Mouse (Mus musculus) cortical plate, adult 2 months (tissue): ENCODE data around the gene Dirc2.

Source experiments
- CTCF ChIP-seq: fragments of 200-500 bp; IDR thresholded peaks from 2 replicates; pipeline ENCODE4 v1.5.1; 2011; ENCODE audit warnings: mild to moderate bottlenecking, control low read depth, low read length; ENCODE audit not compliant: insufficient read depth; ENCODE audit errors: extremely low read depth
- POLR2A ChIP-seq: fragments of 200-500 bp; IDR thresholded peaks from 2 replicates; pipeline ENCODE4 v1.6.1; 2011; ENCODE audit warnings: mild to moderate bottlenecking, low read length, control low read depth; ENCODE audit not compliant: insufficient read depth; ENCODE audit errors: extremely low read depth

DNA sequence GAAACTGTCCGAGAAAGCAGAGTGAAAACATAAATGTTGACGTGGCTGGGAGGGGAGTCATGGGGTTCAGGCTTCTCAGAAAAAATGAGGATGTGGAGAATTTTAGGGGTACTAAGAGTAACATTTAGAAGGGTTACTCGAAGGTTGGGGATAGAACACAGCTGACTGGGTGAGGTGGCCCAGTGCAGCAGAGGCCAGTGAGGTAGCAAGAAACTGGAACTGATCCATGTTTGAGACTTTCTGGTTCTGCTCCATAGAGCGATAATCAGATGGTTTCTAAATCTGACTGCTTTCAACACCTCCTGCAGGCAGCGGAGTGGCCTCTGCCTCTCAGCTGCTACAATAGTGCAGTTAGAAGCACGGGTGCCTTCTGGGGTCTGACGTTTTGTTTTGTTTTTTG is 7.6 kb upstream of the Dirc2 start:
- no peak for TF ChIP-seq CTCF
- TF ChIP-seq POLR2A, result no peak
